Mouse (Mus musculus) thymus, postnatal 0 days (tissue): ENCODE measurements around the gene Marco. TPM values are rescaled to one million over a fixed set of nuclear protein-coding genes. Genes with fewer than 3 reads are reported as not detected.
A peak's percentile ranks its signal among the peaks of the same experiment; 100 is the strongest.

Experiments used
- DNase-seq: peaks from one replicate; pipeline ENCODE4 v3.0.0-alpha.2; 2015; ENCODE audit warnings: low spot score
- polyA plus RNA-seq: library from polyadenylated mRNA; unstranded; fragments of >200 nt; fragmentation: Nextera tagmentation; extraction: Ambion mirVana; gene quantifications from 2 replicates; pipeline ENCODE4 v1.2.1, GENCODE M21; 2015

Gene Marco
- polyA plus RNA-seq = 0.38 and 0.63 TPM in 2 replicates

- DNase-seq = no peak
Observed at GRCm38 (mm10) chr1:120504924-120505323, at the start of gene Marco. Gene Marco (minus strand): TSS chr1:120505024.

GRCm38 (mm10) chr1:120539506-120540029 is 34.7 kb upstream of the Marco start:
- DNase-seq = no peak

- DNase-seq = no peak
Observed at GRCm38 (mm10) chr1:120536998-120537397, 32.2 kb upstream of the Marco start.

GRCm38 (mm10) chr1:120535919-120536318 is 31.1 kb upstream of the Marco start:
- no peak for DNase-seq

GRCm38 (mm10) chr1:120532321-120532916 is 27.6 kb upstream of the Marco start:
- DNase-seq = no peak

GRCm38 (mm10) chr1:120531770-120532169 is 26.9 kb upstream of the Marco start:
- no peak for DNase-seq

GRCm38 (mm10) chr1:120529881-120530280 is 25.1 kb upstream of the Marco start:
- DNase-seq = no peak

- no peak for DNase-seq
Observed at GRCm38 (mm10) chr1:120517618-120518017, 12.8 kb upstream of the Marco start.

- DNase-seq = no peak
Observed at GRCm38 (mm10) chr1:120510311-120510710, 5.5 kb upstream of the Marco start.

GRCm38 (mm10) chr1:120508976-120509375 is 4.2 kb upstream of the Marco start:
- no peak for DNase-seq

- DNase-seq = no peak
Observed at GRCm38 (mm10) chr1:120504046-120504710, 646 bp downstream of the Marco start.

- DNase-seq = no peak
Observed at GRCm38 (mm10) chr1:120501496-120501895, 3.3 kb downstream of the Marco start.

- no peak for DNase-seq
Observed at GRCm38 (mm10) chr1:120498036-120498435, 6.8 kb downstream of the Marco start.

GRCm38 (mm10) chr1:120480937-120481336 is 23.9 kb downstream of the Marco start:
- DNase-seq = no peak

GRCm38 (mm10) chr1:120474825-120475224 is 30.0 kb downstream of the Marco start:
- DNase-seq = no peak

- peak; percentile 53 for DNase-seq
Observed at GRCm38 (mm10) chr1:120468891-120469290, 35.9 kb downstream of the Marco start.

GRCm38 (mm10) chr1:120467323-120467722 is 37.5 kb downstream of the Marco start:
- peak; percentile 23 for DNase-seq

- DNase-seq = no peak
Observed at GRCm38 (mm10) chr1:120466751-120467150, 38.1 kb downstream of the Marco start.

- no peak for DNase-seq
Observed at GRCm38 (mm10) chr1:120459032-120459431, 45.8 kb downstream of the Marco start.

GRCm38 (mm10) chr1:120458524-120458923 is 46.3 kb downstream of the Marco start:
- DNase-seq = no peak

- no peak for DNase-seq
Observed at GRCm38 (mm10) chr1:120451486-120452270, 53.1 kb downstream of the Marco start.

GRCm38 (mm10) chr1:120449662-120450061 is 55.2 kb downstream of the Marco start:
- DNase-seq = no peak
